Mouse (Mus musculus) MEL (cell line): ENCODE results near the gene Tsg101.

ENCODE experiments used
- CTCF ChIP-seq, 3 experiments: IDR thresholded peaks in 2 of 3; conservative IDR thresholded peaks in 1 of 3; 2 replicates each; pipeline ENCODE4 v1.5.1; 2011 to 2012; ENCODE audit warnings: low read length in 3 of 3, low read depth in 2 of 3, mild to moderate bottlenecking in 2 of 3, improper control_type of control experiment in 1 of 3, inconsistent platforms in 1 of 3, mixed read lengths in 1 of 3, moderate library complexity in 1 of 3; ENCODE audit not compliant: control insufficient read depth in 1 of 3, insufficient read depth in 1 of 3, poor library complexity in 1 of 3, severe bottlenecking in 1 of 3
- ETS1 ChIP-seq: IDR thresholded peaks from 2 replicates; pipeline ENCODE4 v1.6.1; 2012; ENCODE audit warnings: low read depth, mild to moderate bottlenecking, inconsistent platforms, low read length, improper control_type of control experiment, moderate library complexity
- POLR2A ChIP-seq, 2 experiments: IDR thresholded peaks; 2 replicates each; pipeline ENCODE4 v1.6.1; 2011 to 2012; ENCODE audit warnings: low read length in 2 of 2, mild to moderate bottlenecking in 2 of 2, control low read depth in 1 of 2, improper control_type of control experiment in 1 of 2, low read depth in 1 of 2, moderate library complexity in 1 of 2; ENCODE audit not compliant: control insufficient read depth in 1 of 2, insufficient read depth in 1 of 2, poor library complexity in 1 of 2
- SMC3 ChIP-seq: IDR thresholded peaks from 2 replicates; pipeline ENCODE4 v1.6.1; 2011; ENCODE audit warnings: low read depth, low read length, improper control_type of control experiment
- ZC3H11A ChIP-seq: IDR thresholded peaks from 2 replicates; pipeline ENCODE4 v1.6.1; 2012; ENCODE audit warnings: low read depth, mild to moderate bottlenecking, inconsistent platforms, low read length, improper control_type of control experiment

- no peak for TF ChIP-seq SMC3
- TF ChIP-seq POLR2A (IDR thresholded peaks at IDR 0.05; ENCODE audit: control insufficient read depth in 1 of 2, insufficient read depth in 1 of 2, low read depth in 1 of 2, low read length in 2 of 2, poor library complexity in 1 of 2), result no peak
- no peak for TF ChIP-seq CTCF (IDR thresholded peaks at IDR 0.05 in 2 of 3, conservative IDR thresholded peaks at IDR 0.05 in 1 of 3; ENCODE audit: control insufficient read depth in 1 of 3, insufficient read depth in 1 of 3, low read depth in 2 of 3, low read length in 3 of 3, poor library complexity in 1 of 3, severe bottlenecking in 1 of 3)
- TF ChIP-seq ZC3H11A, result no peak
- TF ChIP-seq ETS1, result no peak
Observed at GRCm38 (mm10) chr7:46931370-46931769, 11.6 kb upstream of the Tsg101 start.
